Mouse (Mus musculus) spleen, adult 2 months (tissue): ENCODE data around the gene St6gal1. TPM values are rescaled to one million over a fixed set of nuclear protein-coding genes. Genes with fewer than 3 reads are reported as not detected.

Source experiments
- DNase-seq, 2 experiments: peaks; one replicate each; pipeline versions ENCODE4 v3.0.0 to v3.0.0-alpha.2; 2012 to 2021; ENCODE audit warnings: low spot score in 2 of 2, low read depth in 1 of 2
- H3K27ac ChIP-seq: fragments of 200-500 bp; 2 replicates; pipeline ENCODE4 v1.5.1; 2012; ENCODE audit warnings: low read length, inconsistent platforms; ENCODE audit not compliant: insufficient read depth
- H3K27me3 ChIP-seq: fragments of 200-500 bp; 2 replicates; pipeline ENCODE4 v1.6.1; 2012; ENCODE audit warnings: mild to moderate bottlenecking, moderate library complexity, low read length, inconsistent platforms; ENCODE audit not compliant: control insufficient read depth, insufficient read depth
- H3K36me3 ChIP-seq: fragments of 200-500 bp; 2 replicates; pipeline ENCODE4 v1.6.1; 2012; ENCODE audit warnings: mild to moderate bottlenecking, low read length, inconsistent platforms; ENCODE audit not compliant: control insufficient read depth, insufficient read depth
- H3K4me1 ChIP-seq: fragments of 200-500 bp; 2 replicates; pipeline ENCODE4 v1.6.1; 2011; ENCODE audit warnings: inconsistent platforms; ENCODE audit not compliant: control insufficient read depth, insufficient read depth, insufficient read length
- H3K4me3 ChIP-seq: fragments of 200-500 bp; 2 replicates; pipeline ENCODE4 v1.5.1; 2011; ENCODE audit warnings: mild to moderate bottlenecking, inconsistent platforms; ENCODE audit not compliant: insufficient read depth, insufficient read length; ENCODE audit errors: extremely low read depth
- CTCF ChIP-seq: fragments of 200-500 bp; IDR thresholded peaks from 2 replicates; pipeline ENCODE4 v1.5.1; 2011; ENCODE audit warnings: mild to moderate bottlenecking, inconsistent platforms; ENCODE audit not compliant: insufficient read depth, insufficient read length, insufficient replicate concordance; ENCODE audit errors: extremely low read depth
- POLR2A ChIP-seq: fragments of 200-500 bp; IDR thresholded peaks from 2 replicates; pipeline ENCODE4 v1.6.1; 2011; ENCODE audit warnings: low read depth, low read length, inconsistent platforms
- WGBS: fragments of 180-500 bp; shearing (Covaris S2); methylation state at CpG from one replicate; pipeline ENCODE4 v1.1.7; 2018; 5-methylcytosine and 5-hydroxymethylcytosine counted together
- polyA plus RNA-seq: library from polyadenylated mRNA; depleted of rRNA; stranded (reverse); fragments of >200 nt; gene quantifications from 2 replicates; pipeline ENCODE4 v1.2.3, GENCODE M21; 2012

Gene St6gal1
- polyA plus RNA-seq, 1 experiment: 30.5 TPM

- Histone ChIP-seq H3K4me3 (no peak overlapping the region), H3K4me1 (peaks cover 12% of the 10 kb centered on the region), H3K36me3 (no peaks in the 10 kb centered on the region), H3K27me3 (no peaks in the 10 kb centered on the region), H3K27ac (no peak overlapping the region)
- no peak for TF ChIP-seq POLR2A
- no peak for TF ChIP-seq CTCF
- DNase-seq: no peak
- WGBS: 52% methylated on average over 2 of the region's 2 CpGs
These were observed 147.8 kb downstream of the St6gal1 start for GRCm38 (mm10) chr16:23372340-23372739.

- H3K27me3 ChIP-seq: no peaks in the 10 kb centered on the region
- no peak for DNase-seq
- H3K4me1 ChIP-seq: peaks cover 15% of the 10 kb centered on the region
- WGBS: 88% methylated on average over 4 of the region's 4 CpGs
- no peaks in the 10 kb centered on the region for H3K36me3 ChIP-seq
- H3K27ac ChIP-seq: peak overlapping the region; percentile 30
- no peak overlapping the region for H3K4me3 ChIP-seq
- TF ChIP-seq POLR2A: no peak
- TF ChIP-seq CTCF: no peak
These were observed 149.5 kb downstream of the St6gal1 start for GRCm38 (mm10) chr16:23374068-23374467.

GRCm38 (mm10) chr16:23374938-23375337 is 150.4 kb downstream of the St6gal1 start:
- TF ChIP-seq CTCF: no peak
- Histone ChIP-seq H3K36me3 (no peaks in the 10 kb centered on the region), H3K4me3 (no peak overlapping the region), H3K27ac (peak overlapping the region; percentile 85), H3K27me3 (no peaks in the 10 kb centered on the region), H3K4me1 (peaks cover 15% of the 10 kb centered on the region)
- DNase-seq: peak; percentile 34 to 73
- 7% methylated on average over 5 of the region's 5 CpGs for WGBS

- H3K27me3 ChIP-seq: no peaks in the 10 kb centered on the region
- no peak for DNase-seq
- H3K36me3 ChIP-seq: no peaks in the 10 kb centered on the region
- no peak overlapping the region for H3K27ac ChIP-seq
- peaks cover 15% of the 10 kb centered on the region for H3K4me1 ChIP-seq
- no peak for TF ChIP-seq POLR2A
- TF ChIP-seq CTCF: no peak
- H3K4me3 ChIP-seq: no peak overlapping the region
- WGBS: 68% methylated on average over 10 of the region's 10 CpGs
These were observed 151.6 kb downstream of the St6gal1 start for GRCm38 (mm10) chr16:23376189-23376588.

- Histone ChIP-seq H3K27me3 (no peaks in the 10 kb centered on the region), H3K4me1 (peaks cover 9% of the 10 kb centered on the region), H3K27ac (no peak overlapping the region), H3K4me3 (no peak overlapping the region), H3K36me3 (no peaks in the 10 kb centered on the region)
- DNase-seq: no peak
- no peak for TF ChIP-seq CTCF
- no peak for TF ChIP-seq POLR2A
- WGBS: 73% methylated on average over 3 of the region's 3 CpGs
These were observed 155.1 kb downstream of the St6gal1 start for GRCm38 (mm10) chr16:23379536-23380230.

GRCm38 (mm10) chr16:23384304-23384703 is 159.8 kb downstream of the St6gal1 start:
- TF ChIP-seq CTCF: no peak
- TF ChIP-seq POLR2A: no peak
- no peaks in the 10 kb centered on the region for H3K36me3 ChIP-seq
- H3K4me1 ChIP-seq: no peaks in the 10 kb centered on the region
- H3K4me3 ChIP-seq: no peak overlapping the region
- DNase-seq: no peak
- no peak overlapping the region for H3K27ac ChIP-seq
- H3K27me3 ChIP-seq: no peaks in the 10 kb centered on the region

- H3K4me1 ChIP-seq: no peaks in the 10 kb centered on the region; the same call in 1 of the 2 replicates
- no peak overlapping the region for H3K27ac ChIP-seq
- no peaks in the 10 kb centered on the region for H3K27me3 ChIP-seq
- H3K4me3 ChIP-seq: no peak overlapping the region
- TF ChIP-seq POLR2A (no peak), CTCF (no peak)
- WGBS: 73% methylated on average over 5 of the region's 5 CpGs
- no peak for DNase-seq
- no peaks in the 10 kb centered on the region for H3K36me3 ChIP-seq
These were observed 173.4 kb downstream of the St6gal1 start for GRCm38 (mm10) chr16:23397931-23398330.
